Mouse (Mus musculus): ENCODE measurements around the gene Ubap1l. TPM values are rescaled to one million over a fixed set of nuclear protein-coding genes. Genes with fewer than 3 reads are reported as not detected.

Gene Ubap1l
- polyA plus RNA-seq, 2 experiments, result 0.62 TPM; not detected in 1

DNA sequence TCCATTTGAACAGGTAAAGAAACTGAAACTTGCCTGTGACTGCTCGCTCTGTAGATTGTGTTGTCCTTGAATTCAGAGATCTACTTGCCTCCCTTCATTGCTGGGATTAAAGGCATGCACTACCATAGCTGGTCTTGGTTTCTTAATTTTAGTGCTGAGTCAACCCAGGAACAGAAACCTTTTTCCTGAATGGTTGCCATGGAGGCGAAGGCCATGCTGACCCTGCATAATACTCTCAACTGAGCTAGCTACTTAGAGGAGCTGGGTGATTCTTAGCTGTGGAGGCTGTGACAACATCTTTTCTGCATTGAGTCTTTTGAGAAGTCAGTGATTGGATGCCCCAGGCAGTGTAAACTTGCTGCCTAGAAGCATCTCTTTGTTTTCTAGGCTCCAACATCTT, 3.9 kb upstream of the Ubap1l start:
- Histone ChIP-seq H3K9ac (ENCODE audit: low read depth, low read length, severe bottlenecking) (no peak overlapping the region), H3K4me2 (replicated peaks; ENCODE audit: low read depth, low read length, severe bottlenecking) (no peak overlapping the region), H3K4me1 (ENCODE audit: control insufficient read depth, insufficient read depth, low read length) (no peaks in the 10 kb centered on the region), H3K4me3 (replicated peaks; ENCODE audit: low read length) (no peak overlapping the region), H3K27me3 (ENCODE audit: control insufficient read depth, insufficient read depth, low read length) (no peaks in the 10 kb centered on the region), H3K27ac (replicated peaks; ENCODE audit: low read depth, low read length) (no peak overlapping the region), H3K9me3 (ENCODE audit: control insufficient read depth, low read length) (no peaks in the 10 kb centered on the region), H3K36me3 (ENCODE audit: control insufficient read depth, insufficient read depth, low read length) (peaks cover 76% of the 10 kb centered on the region)
- no peak for TF ChIP-seq POLR2A (IDR thresholded peaks at IDR 0.05; ENCODE audit: borderline replicate concordance, extremely low read depth, insufficient read depth, insufficient read length)
- DNase-seq (ENCODE audit: low spot score) (no peak), ATAC-seq (ENCODE audit: low FRiP score, low read depth) (no peak)
- WGBS, result 100% methylated on average over 2 of the region's 2 CpGs

DNA sequence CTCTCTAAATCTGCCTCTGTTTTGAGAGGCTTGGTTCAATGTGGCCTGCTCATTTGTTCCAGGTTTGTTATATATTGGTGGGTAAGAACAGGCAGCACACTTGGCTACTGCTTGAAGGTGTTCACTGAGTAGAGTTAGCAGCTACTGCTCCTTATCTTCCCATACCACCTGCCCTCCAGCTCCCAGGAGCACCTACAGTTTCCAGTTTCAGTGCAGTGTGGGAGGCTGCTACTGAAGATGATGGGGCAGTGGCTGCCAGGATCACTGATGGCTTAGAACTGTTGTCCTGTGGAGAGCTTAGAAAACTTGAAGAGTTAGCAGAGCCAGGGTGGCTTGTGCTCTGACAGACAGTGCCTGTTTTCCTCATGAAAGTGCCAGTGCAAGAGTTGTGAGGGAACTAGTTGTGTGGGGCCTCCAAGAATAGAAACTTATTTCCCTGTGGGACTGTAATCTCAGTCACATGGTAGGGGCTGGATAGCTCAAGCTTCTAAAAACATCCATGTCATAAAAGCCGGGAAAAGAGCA, 1.8 kb upstream of the Ubap1l start:
- peaks cover 83% of the 10 kb centered on the region for H3K36me3 ChIP-seq (ENCODE audit: control insufficient read depth, insufficient read depth, low read length)
- H3K4me1 ChIP-seq (ENCODE audit: control insufficient read depth, insufficient read depth, low read length), result no peaks in the 10 kb centered on the region
- H3K27ac ChIP-seq (replicated peaks; ENCODE audit: low read depth, low read length), result no peak overlapping the region
- no peak overlapping the region for H3K4me2 ChIP-seq (replicated peaks; ENCODE audit: low read depth, low read length, severe bottlenecking)
- no peak for ATAC-seq (ENCODE audit: low FRiP score, low read depth)
- no peak for DNase-seq (ENCODE audit: low spot score)
- no peak overlapping the region for H3K9ac ChIP-seq (ENCODE audit: low read depth, low read length, severe bottlenecking)
- H3K27me3 ChIP-seq (ENCODE audit: control insufficient read depth, insufficient read depth, low read length), result no peaks in the 10 kb centered on the region
- no peaks in the 10 kb centered on the region for H3K9me3 ChIP-seq (ENCODE audit: control insufficient read depth, low read length)
- 79% methylated on average over 1 of the region's 1 CpGs for WGBS
- TF ChIP-seq POLR2A (IDR thresholded peaks at IDR 0.05; ENCODE audit: borderline replicate concordance, extremely low read depth, insufficient read depth, insufficient read length), result no peak
- no peak overlapping the region for H3K4me3 ChIP-seq (replicated peaks; ENCODE audit: low read length)

DNA sequence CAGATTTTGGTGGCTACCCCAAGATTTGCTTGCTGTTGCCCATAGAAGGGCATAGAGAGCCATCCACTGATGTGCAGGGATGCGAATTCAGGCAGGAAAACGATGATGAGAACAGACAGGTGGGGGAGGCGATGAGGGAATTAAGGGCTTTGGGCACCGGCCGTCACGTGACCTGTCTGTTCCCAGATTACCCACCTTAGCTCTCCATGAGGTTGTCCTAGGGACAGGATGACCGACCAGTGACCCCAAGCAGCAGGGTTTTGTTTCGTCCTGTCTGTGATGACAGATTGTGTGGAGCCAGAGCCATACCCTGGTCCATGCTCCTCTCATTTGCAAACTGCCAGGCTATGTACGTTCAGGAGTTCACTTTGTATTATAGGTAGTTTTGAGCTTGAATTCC, 2.8 kb downstream of the Ubap1l start:
- Histone ChIP-seq H3K27ac (replicated peaks; ENCODE audit: low read depth, low read length) (no peak overlapping the region), H3K4me3 (replicated peaks; ENCODE audit: low read length) (no peak overlapping the region), H3K4me2 (replicated peaks; ENCODE audit: low read depth, low read length, severe bottlenecking) (no peak overlapping the region), H3K27me3 (ENCODE audit: control insufficient read depth, insufficient read depth, low read length) (no peaks in the 10 kb centered on the region), H3K4me1 (ENCODE audit: control insufficient read depth, insufficient read depth, low read length) (no peaks in the 10 kb centered on the region), H3K9me3 (ENCODE audit: control insufficient read depth, low read length) (no peaks in the 10 kb centered on the region), H3K9ac (ENCODE audit: low read depth, low read length, severe bottlenecking) (no peak overlapping the region), H3K36me3 (ENCODE audit: control insufficient read depth, insufficient read depth, low read length) (peaks cover 43% of the 10 kb centered on the region)
- TF ChIP-seq POLR2A (IDR thresholded peaks at IDR 0.05; ENCODE audit: borderline replicate concordance, extremely low read depth, insufficient read depth, insufficient read length), result no peak
- WGBS, result 51% methylated on average over 9 of the region's 9 CpGs
- DNase-seq (ENCODE audit: low spot score), result no peak
- no peak for ATAC-seq (ENCODE audit: low FRiP score, low read depth)

DNA sequence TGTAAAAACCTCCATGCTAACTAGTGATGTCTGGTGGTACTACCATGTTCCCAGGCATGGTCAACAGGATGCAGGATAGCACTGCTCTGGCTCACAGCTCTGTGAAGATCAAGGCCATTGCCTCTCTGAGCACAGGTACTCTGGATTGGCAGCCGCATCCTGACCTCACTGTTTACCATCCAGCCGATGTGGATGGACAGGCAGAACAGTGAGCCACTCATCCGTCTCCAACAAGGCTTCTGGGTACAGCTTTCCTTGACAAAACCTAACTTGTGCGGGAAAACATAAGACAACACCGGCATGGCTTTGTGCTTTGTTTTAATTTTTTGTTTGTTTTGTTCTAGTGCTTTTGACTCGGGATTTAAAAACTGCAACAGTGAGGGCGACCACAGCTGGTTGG, 4.9 kb downstream of the Ubap1l start:
- WGBS, result 88% methylated on average over 7 of the region's 7 CpGs
- H3K4me2 ChIP-seq (replicated peaks; ENCODE audit: low read depth, low read length, severe bottlenecking), result no peak overlapping the region
- H3K4me3 ChIP-seq (replicated peaks; ENCODE audit: low read length), result no peak overlapping the region
- H3K9ac ChIP-seq (ENCODE audit: low read depth, low read length, severe bottlenecking), result no peak overlapping the region
- no peaks in the 10 kb centered on the region for H3K9me3 ChIP-seq (ENCODE audit: control insufficient read depth, low read length)
- no peak overlapping the region for H3K27ac ChIP-seq (replicated peaks; ENCODE audit: low read depth, low read length)
- ATAC-seq (ENCODE audit: low FRiP score, low read depth), result no peak
- no peak for TF ChIP-seq POLR2A (IDR thresholded peaks at IDR 0.05; ENCODE audit: borderline replicate concordance, extremely low read depth, insufficient read depth, insufficient read length)
- H3K27me3 ChIP-seq (ENCODE audit: control insufficient read depth, insufficient read depth, low read length), result no peaks in the 10 kb centered on the region
- H3K36me3 ChIP-seq (ENCODE audit: control insufficient read depth, insufficient read depth, low read length), result peaks cover 25% of the 10 kb centered on the region
- no peak for DNase-seq (ENCODE audit: low spot score)
- no peaks in the 10 kb centered on the region for H3K4me1 ChIP-seq (ENCODE audit: control insufficient read depth, insufficient read depth, low read length)

DNA sequence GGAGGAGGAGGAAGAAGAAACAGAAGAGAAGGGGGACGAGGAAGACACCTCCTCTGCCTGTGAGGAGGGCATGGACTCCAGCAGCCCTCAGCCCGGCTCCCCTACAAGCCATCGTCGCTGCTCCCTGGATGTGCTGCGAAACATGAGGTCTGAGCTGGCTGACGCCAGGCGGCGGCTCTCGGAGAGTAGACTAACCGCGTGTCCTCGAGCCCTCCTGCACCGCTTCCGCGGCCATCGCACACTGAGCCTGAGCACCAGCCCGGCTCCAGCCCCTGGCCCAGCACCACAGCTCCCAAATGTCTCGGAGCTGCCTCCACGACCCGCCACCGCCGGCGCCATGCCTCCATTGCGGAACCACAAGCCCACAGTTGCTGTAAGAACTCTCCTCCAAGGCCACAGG, 10.9 kb downstream of the Ubap1l start:
- Histone ChIP-seq H3K27ac (replicated peaks; ENCODE audit: low read depth, low read length) (no peak overlapping the region), H3K4me2 (replicated peaks; ENCODE audit: low read depth, low read length, severe bottlenecking) (no peak overlapping the region), H3K4me3 (replicated peaks; ENCODE audit: low read length) (no peak overlapping the region), H3K27me3 (ENCODE audit: control insufficient read depth, insufficient read depth, low read length) (no peaks in the 10 kb centered on the region), H3K9ac (ENCODE audit: low read depth, low read length, severe bottlenecking) (no peak overlapping the region), H3K36me3 (ENCODE audit: control insufficient read depth, insufficient read depth, low read length) (no peaks in the 10 kb centered on the region; the same call in 1 of the 2 replicates), H3K9me3 (ENCODE audit: control insufficient read depth, low read length) (no peaks in the 10 kb centered on the region), H3K4me1 (ENCODE audit: control insufficient read depth, insufficient read depth, low read length) (no peaks in the 10 kb centered on the region)
- TF ChIP-seq POLR2A (IDR thresholded peaks at IDR 0.05; ENCODE audit: borderline replicate concordance, extremely low read depth, insufficient read depth, insufficient read length), result no peak
- ATAC-seq (ENCODE audit: low FRiP score, low read depth), result no peak
- 81% methylated on average over 23 of the region's 24 CpGs for WGBS
- no peak for DNase-seq (ENCODE audit: low spot score)

DNA sequence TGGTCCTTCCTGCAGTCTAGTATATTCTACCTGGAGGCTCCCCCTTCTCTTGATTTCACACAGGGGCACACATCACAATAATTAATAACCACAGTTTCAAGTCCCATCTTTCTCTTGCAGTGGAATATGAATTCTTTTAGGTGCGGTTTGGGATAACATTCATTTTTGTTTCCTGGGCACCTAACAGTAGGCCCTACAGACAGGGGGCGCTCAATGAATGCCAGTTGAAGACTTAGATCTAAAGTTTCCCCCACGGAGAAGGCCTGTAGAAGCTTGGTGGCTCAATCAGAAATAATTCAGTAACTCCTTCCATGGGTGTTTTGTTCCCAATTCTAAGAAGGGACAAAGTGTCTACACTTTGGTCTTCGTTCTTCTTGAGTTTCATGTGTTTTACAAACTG, 11.6 kb downstream of the Ubap1l start:
- WGBS, result 76% methylated on average over 4 of the region's 4 CpGs
- no peak for DNase-seq (ENCODE audit: low spot score)
- H3K27me3 ChIP-seq (ENCODE audit: control insufficient read depth, insufficient read depth, low read length), result no peaks in the 10 kb centered on the region

More for the DNA sequence above, 11.6 kb downstream of the Ubap1l start:
- ATAC-seq (ENCODE audit: low FRiP score, low read depth), result no peak
- no peak for TF ChIP-seq POLR2A (IDR thresholded peaks at IDR 0.05; ENCODE audit: borderline replicate concordance, extremely low read depth, insufficient read depth, insufficient read length)
- Histone ChIP-seq H3K9me3 (ENCODE audit: control insufficient read depth, low read length) (no peaks in the 10 kb centered on the region), H3K4me3 (replicated peaks; ENCODE audit: low read length) (no peak overlapping the region), H3K4me1 (ENCODE audit: control insufficient read depth, insufficient read depth, low read length) (no peaks in the 10 kb centered on the region), H3K9ac (ENCODE audit: low read depth, low read length, severe bottlenecking) (no peak overlapping the region), H3K4me2 (replicated peaks; ENCODE audit: low read depth, low read length, severe bottlenecking) (no peak overlapping the region), H3K27ac (replicated peaks; ENCODE audit: low read depth, low read length) (no peak overlapping the region), H3K36me3 (ENCODE audit: control insufficient read depth, insufficient read depth, low read length) (no peaks in the 10 kb centered on the region; the same call in 1 of the 2 replicates)
